Mouse (Mus musculus) adrenal gland, adult 18-20 months (tissue): ENCODE results near the gene Aff3. TPM values are rescaled to one million over a fixed set of nuclear protein-coding genes. Genes with fewer than 3 reads are reported as not detected.

ENCODE experiments used
- DNase-seq, 2 experiments: peaks; one replicate each; pipeline ENCODE4 v3.0.0; 2021 to 2022; ENCODE audit warnings: low spot score in 2 of 2
- total RNA-seq, 2 experiments: library from RNA; stranded (reverse); gene quantifications; 1 replicate in 1 of 2; 2 replicates in 1 of 2; pipeline ENCODE4 v1.2.3; 2021

The Aff3 gene
- total RNA-seq, 2 experiments from 2014 or later = 2.2 to 2.8 TPM

GRCm38 (mm10) chr1:38499500-38499899 lies 165.3 kb downstream of the Aff3 start:
- no peak for DNase-seq

GRCm38 (mm10) chr1:38497576-38497975 lies 167.2 kb downstream of the Aff3 start:
- no peak for DNase-seq

GRCm38 (mm10) chr1:38496886-38497528 lies 167.7 kb downstream of the Aff3 start:
- DNase-seq = no peak

- DNase-seq = no peak
Observed at GRCm38 (mm10) chr1:38495284-38495683, 169.5 kb downstream of the Aff3 start.

- no peak for DNase-seq
Observed at GRCm38 (mm10) chr1:38489733-38490132, 175.0 kb downstream of the Aff3 start.

GRCm38 (mm10) chr1:38488667-38489210 lies 176.0 kb downstream of the Aff3 start:
- no peak for DNase-seq

GRCm38 (mm10) chr1:38487884-38488283 lies 176.9 kb downstream of the Aff3 start:
- DNase-seq = no peak

- DNase-seq = no peak
Observed at GRCm38 (mm10) chr1:38483191-38483590, 181.6 kb downstream of the Aff3 start.

- no peak for DNase-seq
Observed at GRCm38 (mm10) chr1:38478246-38478743, 186.5 kb downstream of the Aff3 start.

- DNase-seq = no peak
Observed at GRCm38 (mm10) chr1:38470817-38471216, 193.9 kb downstream of the Aff3 start.

- no peak for DNase-seq
Observed at GRCm38 (mm10) chr1:38470166-38470565, 194.6 kb downstream of the Aff3 start.

GRCm38 (mm10) chr1:38467305-38468083 lies 197.3 kb downstream of the Aff3 start:
- no peak for DNase-seq

- no peak for DNase-seq
Observed at GRCm38 (mm10) chr1:38456719-38457269, 208.0 kb downstream of the Aff3 start.

- no peak for DNase-seq
Observed at GRCm38 (mm10) chr1:38454921-38455320, 209.8 kb downstream of the Aff3 start.

GRCm38 (mm10) chr1:38451367-38451766 lies 213.4 kb downstream of the Aff3 start:
- DNase-seq = no peak

- no peak for DNase-seq
Observed at GRCm38 (mm10) chr1:38450677-38451076, 214.1 kb downstream of the Aff3 start.

GRCm38 (mm10) chr1:38449816-38450478 lies 214.8 kb downstream of the Aff3 start:
- no peak for DNase-seq

- no peak for DNase-seq
Observed at GRCm38 (mm10) chr1:38448854-38449253, 215.9 kb downstream of the Aff3 start.

GRCm38 (mm10) chr1:38447581-38447980 lies 217.2 kb downstream of the Aff3 start:
- no peak for DNase-seq

GRCm38 (mm10) chr1:38446152-38446820 lies 218.5 kb downstream of the Aff3 start:
- no peak for DNase-seq

- DNase-seq = no peak
Observed at GRCm38 (mm10) chr1:38442887-38443286, 221.9 kb downstream of the Aff3 start.
